Mouse (Mus musculus) hindbrain, embryonic 11.5 days (tissue): ENCODE results near the gene Inha. TPM values are rescaled to one million over a fixed set of nuclear protein-coding genes. Genes with fewer than 3 reads are reported as not detected.

Experiments used
- ATAC-seq: fragments of 200-750 bp; cut with Nextera tagmentation; 2 replicates; pipeline ENCODE4 v1.8.0; 2017; ENCODE audit warnings: mild to moderate bottlenecking, moderate TSS enrichment, moderate library complexity; ENCODE audit not compliant: low FRiP score
- DNase-seq: peaks from one replicate; pipeline ENCODE4 v3.0.0-alpha.2; 2015; ENCODE audit warnings: low spot score
- H3K27ac ChIP-seq: fragments of 300-500 bp; sonication (generic); 2 replicates; pipeline ENCODE4 v1.5.1; 2014; ENCODE audit warnings: mild to moderate bottlenecking, low read depth, low read length
- H3K27me3 ChIP-seq: fragments of 300-500 bp; sonication (generic); 2 replicates; pipeline ENCODE4 v1.6.1; 2014; ENCODE audit warnings: mild to moderate bottlenecking, low read length, moderate library complexity, mixed read lengths; ENCODE audit not compliant: control insufficient read depth, insufficient read depth
- H3K36me3 ChIP-seq: fragments of 300-500 bp; sonication (generic); 2 replicates; pipeline ENCODE4 v1.6.1; 2014; ENCODE audit warnings: mild to moderate bottlenecking, low read length, moderate library complexity, mixed read lengths; ENCODE audit not compliant: control insufficient read depth, insufficient read depth
- H3K4me1 ChIP-seq: fragments of 300-500 bp; sonication (generic); replicated peaks from 2 replicates; pipeline ENCODE4 v1.6.1; 2014; ENCODE audit warnings: low read length, mixed read lengths; ENCODE audit not compliant: control insufficient read depth, insufficient read depth
- H3K4me2 ChIP-seq: fragments of 300-500 bp; sonication (generic); replicated peaks from 2 replicates; pipeline ENCODE4 v1.6.1; 2014; ENCODE audit warnings: mild to moderate bottlenecking, low read depth, low read length
- H3K4me3 ChIP-seq: fragments of 300-500 bp; sonication (generic); 2 replicates; pipeline ENCODE4 v1.5.1; 2014; ENCODE audit warnings: low read depth, low read length
- H3K9ac ChIP-seq: fragments of 300-500 bp; sonication (generic); 2 replicates; pipeline ENCODE4 v1.6.1; 2014; ENCODE audit warnings: low read depth, low read length
- H3K9me3 ChIP-seq: fragments of 300-500 bp; sonication (generic); 2 replicates; pipeline ENCODE4 v1.6.1; 2016; ENCODE audit warnings: low read length; ENCODE audit not compliant: control insufficient read depth
- WGBS: fragments of 180-500 bp; shearing (Covaris S2); extraction: QIAGEN DNeasy Blood & Tissue Kit; methylation state at CpG from one replicate; pipeline ENCODE4 v1.1.7; 2014; 5-methylcytosine and 5-hydroxymethylcytosine counted together
- polyA plus RNA-seq: library from polyadenylated mRNA; unstranded; fragments of >200 nt; fragmentation: Nextera tagmentation; extraction: Ambion mirVana; gene quantifications from 2 replicates; pipeline ENCODE4 v1.2.1, GENCODE M21; 2014

Gene Inha
- polyA plus RNA-seq, 1 experiment from 2014 or later, result 2.0 TPM

DNA sequence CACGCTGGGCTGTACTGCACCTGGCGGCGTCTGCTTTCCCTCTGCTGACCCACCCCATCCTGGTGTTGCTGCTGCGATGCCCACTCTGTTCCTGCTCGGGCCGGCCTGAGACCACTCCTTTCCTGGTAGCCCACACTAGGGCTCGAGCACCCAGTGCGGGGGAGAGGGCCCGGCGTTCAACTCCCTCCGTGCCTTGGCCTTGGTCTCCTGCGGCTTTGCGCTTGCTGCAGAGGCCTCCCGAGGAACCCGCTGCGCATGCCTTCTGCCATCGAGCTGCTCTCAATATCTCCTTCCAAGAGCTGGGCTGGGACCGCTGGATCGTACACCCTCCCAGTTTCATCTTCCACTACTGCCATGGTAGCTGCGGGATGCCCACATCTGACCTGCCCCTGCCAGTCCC, 2.7 kb downstream of the Inha start:
- Histone ChIP-seq H3K27me3 (peaks cover 10% of the 10 kb centered on the region), H3K27ac (no peak overlapping the region), H3K36me3 (no peaks in the 10 kb centered on the region), H3K9me3 (no peaks in the 10 kb centered on the region), H3K9ac (no peak overlapping the region), H3K4me2 (no peak overlapping the region), H3K4me3 (no peak overlapping the region), H3K4me1 (0 out of 2 replicates have a peak, but pooled peaks cover 4% of the 10 kb centered on the region)
- DNase-seq (no peak), ATAC-seq (no peak)
- WGBS, result 40% methylated on average over 20 of the region's 20 CpGs

DNA sequence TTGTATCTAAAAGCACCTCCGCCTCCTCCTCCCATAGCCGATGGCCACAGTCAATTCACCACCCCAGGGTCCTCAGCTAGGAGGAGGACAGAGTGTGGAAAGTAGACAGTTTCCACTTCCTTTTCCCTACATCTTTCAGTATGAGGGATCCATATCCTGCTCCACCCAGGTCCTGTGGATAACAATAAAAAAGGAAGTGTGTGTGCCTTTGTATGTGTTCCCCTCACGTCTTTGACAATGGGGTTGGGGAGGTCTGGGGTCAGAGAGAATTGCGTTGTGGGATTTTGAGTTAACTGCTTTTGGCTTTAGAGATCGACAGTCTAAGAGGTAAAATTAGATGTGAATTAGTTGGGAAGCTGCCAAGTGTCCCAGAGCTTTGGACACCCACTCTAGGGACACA, 3.3 kb downstream of the Inha start:
- H3K9ac ChIP-seq, result no peak overlapping the region
- H3K36me3 ChIP-seq, result no peaks in the 10 kb centered on the region
- no peak overlapping the region for H3K4me3 ChIP-seq
- WGBS, result 83% methylated on average over 5 of the region's 5 CpGs
- 0 out of 2 replicates have a peak, but pooled peaks cover 2% of the 10 kb centered on the region for H3K4me1 ChIP-seq
- no peak overlapping the region for H3K27ac ChIP-seq
- DNase-seq (no peak), ATAC-seq (no peak)
- H3K9me3 ChIP-seq, result no peaks in the 10 kb centered on the region
- peaks cover 7% of the 10 kb centered on the region for H3K27me3 ChIP-seq
- no peak overlapping the region for H3K4me2 ChIP-seq

DNA sequence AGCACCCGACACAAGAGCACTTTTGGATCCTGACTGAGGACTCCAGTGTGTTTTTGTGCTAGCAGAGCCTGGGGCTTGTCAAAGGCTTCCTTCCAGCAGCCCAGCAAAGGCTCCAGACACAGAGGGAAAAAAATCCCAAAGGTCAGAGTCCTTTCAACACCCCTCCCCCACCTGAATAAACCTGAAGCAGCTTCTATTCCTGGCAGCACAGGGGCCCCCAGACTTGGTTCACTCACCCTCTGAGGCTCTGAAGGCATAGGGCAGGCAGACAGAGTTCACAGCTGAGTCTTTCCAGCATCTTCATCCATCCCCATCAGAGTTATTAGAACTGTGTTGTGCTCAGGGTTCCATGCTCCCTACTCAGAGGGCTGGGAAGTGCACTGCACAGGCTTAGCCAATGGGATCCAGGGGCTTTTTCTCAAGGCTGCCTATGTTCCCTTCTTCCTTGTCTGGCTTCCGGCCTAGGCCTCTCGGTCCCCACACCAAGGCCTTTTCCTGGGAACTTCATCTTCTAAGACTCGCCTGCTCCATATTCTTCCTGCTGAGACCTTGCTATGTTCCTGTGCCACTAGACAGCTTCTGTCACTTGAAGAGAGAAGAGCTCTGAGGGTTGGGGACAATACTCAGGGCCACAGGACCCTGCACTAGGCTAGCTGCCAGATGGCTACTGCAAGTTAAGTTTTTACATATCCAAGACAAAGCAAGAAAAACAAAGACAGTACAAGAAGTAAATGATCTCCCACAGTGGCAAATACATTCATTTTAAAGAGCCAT, 4.7 kb downstream of the Inha start:
- H3K9ac ChIP-seq, result no peak overlapping the region
- ATAC-seq (no peak), DNase-seq (no peak)
- H3K27ac ChIP-seq, result no peak overlapping the region
- H3K4me1 ChIP-seq, result no peaks in the 10 kb centered on the region
- no peaks in the 10 kb centered on the region for H3K9me3 ChIP-seq
- no peaks in the 10 kb centered on the region for H3K36me3 ChIP-seq
- H3K27me3 ChIP-seq, result peaks cover 6% of the 10 kb centered on the region; the same call in 1 of the 2 replicates
- WGBS, result 56% methylated on average over 4 of the region's 4 CpGs
- H3K4me3 ChIP-seq, result no peak overlapping the region
- H3K4me2 ChIP-seq, result no peak overlapping the region

DNA sequence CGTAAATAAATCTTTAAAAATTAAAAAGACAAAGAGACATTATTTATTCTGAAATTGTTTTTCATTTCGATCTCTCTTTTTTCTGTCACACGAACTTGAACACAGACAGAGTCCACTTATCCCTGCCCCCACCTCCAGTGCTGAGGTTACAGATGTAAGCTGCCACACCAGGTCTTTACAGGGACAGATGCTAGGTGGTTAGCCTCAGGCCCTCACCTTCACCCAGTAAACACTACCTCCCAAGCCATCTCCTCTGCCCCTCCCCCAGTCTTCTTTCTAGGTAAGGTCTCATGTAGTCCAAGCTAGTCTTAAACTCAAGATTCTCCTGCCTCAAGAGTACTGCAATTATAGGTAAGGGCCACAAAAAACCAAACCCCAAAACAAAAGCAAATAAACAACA, 5.7 kb downstream of the Inha start:
- no peak overlapping the region for H3K27ac ChIP-seq
- H3K36me3 ChIP-seq, result no peaks in the 10 kb centered on the region
- DNase-seq, result no peak
- H3K4me1 ChIP-seq, result no peaks in the 10 kb centered on the region
- H3K9me3 ChIP-seq, result no peaks in the 10 kb centered on the region
- H3K9ac ChIP-seq, result no peak overlapping the region
- ATAC-seq, result no peak
- H3K4me3 ChIP-seq, result no peak overlapping the region
- WGBS, result 90% methylated on average over 3 of the region's 3 CpGs
- H3K4me2 ChIP-seq, result no peak overlapping the region
- H3K27me3 ChIP-seq, result peaks cover 6% of the 10 kb centered on the region; the same call in 1 of the 2 replicates

DNA sequence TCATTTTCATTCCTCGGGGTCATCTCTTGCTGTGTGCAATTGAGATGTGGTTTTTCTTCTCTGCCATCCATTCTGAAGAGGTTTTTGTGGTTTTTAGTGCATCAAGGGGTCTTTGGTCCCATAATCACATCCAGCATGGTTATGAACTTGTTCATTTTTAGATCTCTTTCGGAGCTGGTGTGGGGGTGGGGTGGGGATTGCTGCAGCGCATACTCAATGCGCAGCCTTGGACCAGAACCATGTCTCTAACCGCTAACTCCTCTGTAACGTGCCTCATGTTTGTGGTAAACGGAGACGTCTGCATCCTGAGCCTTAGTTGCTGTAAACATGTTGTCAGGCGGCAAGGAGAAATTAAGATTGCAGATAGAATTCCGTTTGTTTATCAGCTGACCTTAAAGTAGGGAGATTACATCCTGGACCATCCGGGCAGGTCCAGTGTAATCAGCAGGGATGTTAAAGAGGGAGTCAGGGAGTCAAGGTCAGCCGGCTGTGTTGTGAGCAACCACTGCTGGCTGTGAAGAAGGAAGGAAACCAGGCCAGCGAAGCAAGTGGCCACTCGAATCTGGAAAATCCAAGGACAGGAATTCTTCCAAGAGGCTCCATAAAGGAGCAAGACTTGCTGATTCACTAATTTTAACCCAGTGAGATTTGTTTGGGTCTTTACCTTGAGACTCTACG, 10.0 kb downstream of the Inha start:
- DNase-seq, result no peak
- Histone ChIP-seq H3K4me2 (no peak overlapping the region), H3K27me3 (no peaks in the 10 kb centered on the region), H3K4me3 (no peak overlapping the region), H3K36me3 (no peaks in the 10 kb centered on the region), H3K9ac (no peak overlapping the region), H3K4me1 (no peaks in the 10 kb centered on the region), H3K27ac (no peak overlapping the region), H3K9me3 (no peaks in the 10 kb centered on the region)
- ATAC-seq, result no peak
- whole genome bisulfite sequencing, result 84% methylated on average over 15 of the region's 15 CpGs

DNA sequence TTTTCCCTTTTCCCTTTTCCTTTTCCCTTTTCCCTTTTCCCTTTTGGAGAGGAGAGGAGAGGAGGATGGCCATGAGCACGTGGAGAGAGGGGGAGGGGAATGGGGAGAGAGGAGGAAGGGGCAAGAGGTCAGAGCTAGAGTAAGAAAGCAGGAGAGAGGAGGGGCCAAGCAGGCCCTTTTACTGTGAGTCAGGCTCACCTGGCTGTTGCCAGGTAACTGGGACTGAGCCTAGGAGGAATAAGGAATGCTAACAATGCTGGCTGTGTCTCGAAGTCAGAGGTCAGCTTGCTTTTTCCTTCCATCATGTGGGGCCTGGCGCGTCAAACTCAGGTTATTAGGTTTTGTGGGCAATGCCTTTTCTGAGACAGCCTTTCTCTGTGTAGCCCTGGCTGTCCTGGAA, 11.1 kb downstream of the Inha start:
- Histone ChIP-seq H3K4me1 (no peaks in the 10 kb centered on the region), H3K36me3 (no peaks in the 10 kb centered on the region), H3K9ac (no peak overlapping the region), H3K4me3 (no peak overlapping the region), H3K27me3 (no peaks in the 10 kb centered on the region), H3K27ac (no peak overlapping the region), H3K4me2 (no peak overlapping the region), H3K9me3 (no peaks in the 10 kb centered on the region)
- 54% methylated on average over 4 of the region's 4 CpGs for WGBS
- ATAC-seq, result no peak
- no peak for DNase-seq

DNA sequence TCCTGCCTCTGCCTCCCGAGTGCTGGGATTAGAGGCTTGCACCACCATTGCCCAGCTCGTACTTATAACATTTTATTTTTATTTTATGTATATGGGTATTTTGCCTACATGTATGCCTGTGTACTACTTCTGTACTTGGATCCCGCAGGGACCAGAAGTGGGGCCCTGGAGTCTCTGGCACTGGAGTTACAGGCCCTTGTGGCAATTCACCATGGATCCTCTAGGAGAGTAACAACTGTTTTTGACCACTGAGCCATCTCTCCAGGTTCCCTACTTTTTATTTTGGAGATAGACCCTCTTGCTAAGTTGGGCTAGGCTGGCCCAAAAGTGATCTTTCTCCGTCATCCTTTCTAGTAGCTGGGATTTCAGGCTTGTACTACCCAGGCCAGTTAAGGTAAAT, 11.6 kb downstream of the Inha start:
- H3K27ac ChIP-seq, result no peak overlapping the region
- H3K4me1 ChIP-seq, result no peaks in the 10 kb centered on the region
- ATAC-seq (no peak), DNase-seq (no peak)
- H3K9ac ChIP-seq, result no peak overlapping the region
- H3K27me3 ChIP-seq, result no peaks in the 10 kb centered on the region
- no peaks in the 10 kb centered on the region for H3K9me3 ChIP-seq
- no peak overlapping the region for H3K4me2 ChIP-seq
- 92% methylated on average over 4 of the region's 4 CpGs for WGBS
- no peak overlapping the region for H3K4me3 ChIP-seq
- no peaks in the 10 kb centered on the region for H3K36me3 ChIP-seq

- Histone ChIP-seq H3K4me2 (no peak overlapping the region), H3K4me3 (no peak overlapping the region), H3K9ac (no peak overlapping the region), H3K9me3 (no peaks in the 10 kb centered on the region), H3K27me3 (no peaks in the 10 kb centered on the region), H3K27ac (no peak overlapping the region), H3K4me1 (no peaks in the 10 kb centered on the region), H3K36me3 (no peaks in the 10 kb centered on the region)
- no peak for ATAC-seq
- 90% methylated on average over 5 of the region's 5 CpGs for WGBS
- DNase-seq, result no peak
Measured at GRCm38 (mm10) chr1:75519576-75519975, 12.7 kb downstream of the Inha start.
